In the genomic region with DNA sequence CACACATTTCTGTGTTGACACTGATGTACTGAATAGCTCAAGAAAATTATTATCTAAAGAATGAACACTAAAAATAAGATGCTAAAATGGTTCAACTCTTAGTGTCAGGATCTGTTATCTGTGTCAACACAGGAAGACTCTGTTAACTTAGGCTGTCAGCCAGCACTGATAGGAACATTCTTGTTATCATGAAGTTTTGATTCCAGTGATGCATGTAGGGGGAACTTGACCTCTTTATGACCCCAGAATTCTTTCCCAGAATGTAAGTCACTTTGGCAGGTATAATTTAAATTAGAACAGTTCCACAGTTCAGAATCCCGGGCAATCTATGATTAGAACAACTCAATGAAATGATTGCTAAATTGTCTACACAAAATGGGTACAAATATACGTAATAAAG, we compare ENCODE assay signal across 22 mouse cellular contexts.
DNase-seq lines count a peak whose midpoint lies in the region; ATAC-seq and TF ChIP-seq lines count a peak whose summit lies in the region.
"Had no signal": no experiment of that assay in that cellular context is flagged by ENCODE, and none has a peak within 500 bp of the region (broad histone marks: within the 10 kb centered on the region; RNA-seq: fewer than 3 reads in every experiment).

No protein-coding gene starts in this region.

- no peaks in the 10 kb centered on the region for H3K36me3 ChIP-seq in forebrain, embryonic 14.5 days (ENCODE audit: control insufficient read depth, insufficient read depth, low read length)
- H3K36me3 ChIP-seq in forebrain, embryonic 15.5 days, result no peaks in the 10 kb centered on the region
- H3K36me3 ChIP-seq in kidney, embryonic 15.5 days, result no peaks in the 10 kb centered on the region
- H3K36me3 ChIP-seq in kidney, embryonic 14.5 days (ENCODE audit: control insufficient read depth, insufficient read depth, low read length), result no peaks in the 10 kb centered on the region
- H3K36me3 ChIP-seq: hindbrain, embryonic 13.5 days; liver, embryonic 15.5 days; lung, embryonic 15.5 days; midbrain, embryonic 15.5 days; neural tube, embryonic 12.5 days had no signal

- TF ChIP-seq CTCF in brain, embryonic 14.5 days (IDR thresholded peaks at IDR 0.05; ENCODE audit: borderline replicate concordance, extremely low read depth, insufficient read depth, insufficient read length), result no peak

- H3K4me2 ChIP-seq in forebrain, embryonic 14.5 days (ENCODE audit: low read length), result no peak overlapping the region
- no peak overlapping the region for H3K4me2 ChIP-seq in forebrain, embryonic 15.5 days (replicated peaks)
- H3K4me2 ChIP-seq in kidney, embryonic 15.5 days, result no peak overlapping the region
- no peak overlapping the region for H3K4me2 ChIP-seq in kidney, embryonic 14.5 days (replicated peaks; ENCODE audit: low read depth, low read length)
- H3K4me2 ChIP-seq: hindbrain, embryonic 13.5 days; liver, embryonic 15.5 days; lung, embryonic 15.5 days; midbrain, embryonic 15.5 days; neural tube, embryonic 12.5 days had no signal

- no peaks in the 10 kb centered on the region for H3K27me3 ChIP-seq in forebrain, embryonic 14.5 days (replicated peaks; ENCODE audit: control insufficient read depth, insufficient read depth, low read length)
- H3K27me3 ChIP-seq in forebrain, embryonic 15.5 days, result no peaks in the 10 kb centered on the region
- no peaks in the 10 kb centered on the region for H3K27me3 ChIP-seq in kidney, embryonic 15.5 days
- no peaks in the 10 kb centered on the region for H3K27me3 ChIP-seq in kidney, embryonic 14.5 days (ENCODE audit: control insufficient read depth, insufficient read depth, low read length)
- H3K27me3 ChIP-seq: hindbrain, embryonic 13.5 days; liver, embryonic 15.5 days; lung, embryonic 15.5 days; midbrain, embryonic 15.5 days; neural tube, embryonic 12.5 days; Patski had no signal

- H3K9ac ChIP-seq in forebrain, embryonic 14.5 days (ENCODE audit: low read length), result no peak overlapping the region
- H3K9ac ChIP-seq in forebrain, embryonic 15.5 days (replicated peaks), result no peak overlapping the region
- H3K9ac ChIP-seq in kidney, embryonic 15.5 days, result no peak overlapping the region
- no peak overlapping the region for H3K9ac ChIP-seq in kidney, embryonic 14.5 days (ENCODE audit: low read depth, low read length)
- H3K9ac ChIP-seq: hindbrain, embryonic 13.5 days; liver, embryonic 15.5 days; lung, embryonic 15.5 days; midbrain, embryonic 15.5 days; neural tube, embryonic 12.5 days had no signal

- no peaks in the 10 kb centered on the region for H3K4me1 ChIP-seq in forebrain, embryonic 14.5 days (ENCODE audit: control insufficient read depth, insufficient read depth, low read length)
- no peaks in the 10 kb centered on the region for H3K4me1 ChIP-seq in forebrain, embryonic 15.5 days
- H3K4me1 ChIP-seq in kidney, embryonic 15.5 days, result no peaks in the 10 kb centered on the region
- no peaks in the 10 kb centered on the region for H3K4me1 ChIP-seq in kidney, embryonic 14.5 days (ENCODE audit: control insufficient read depth, insufficient read depth, low read length)
- H3K4me1 ChIP-seq: hindbrain, embryonic 13.5 days; liver, embryonic 15.5 days; lung, embryonic 15.5 days; midbrain, embryonic 15.5 days; neural tube, embryonic 12.5 days had no signal

- ATAC-seq in forebrain, embryonic 14.5 days, result no peak
- no peak for ATAC-seq in forebrain, embryonic 15.5 days (replicated peaks)
- ATAC-seq in kidney, embryonic 15.5 days (replicated peaks; ENCODE audit: low FRiP score), result peak; percentile 46; the same call in 1 of the 2 replicates
- no peak for ATAC-seq in kidney, embryonic 14.5 days (ENCODE audit: low FRiP score, low TSS enrichment)
- ATAC-seq: midbrain, embryonic 15.5 days; Patski had no signal

- DNase-seq in forebrain, embryonic 14.5 days (ENCODE audit: low spot score), result peak; percentile 1
- DNase-seq in brain, embryonic 14.5 days (ENCODE audit: low read depth), result peak; percentile 12
- DNase-seq in kidney, postnatal 14 days, result peak; percentile 29
- no peak for DNase-seq in left cerebral cortex, adult 8-10 months (ENCODE audit: low spot score in 2 of 2)
- DNase-seq: adrenal gland, postnatal 36 days; cerebellum, adult 18-20 months; cerebellum, postnatal 14 days; gastrocnemius, postnatal 10 days; heart, adult 11 months; heart, postnatal 36 days; lung, postnatal 36 days; right cerebral cortex, postnatal 14 days had no signal

- no peak for TF ChIP-seq POLR2A in brain, embryonic 14.5 days (IDR thresholded peaks at IDR 0.05; ENCODE audit: borderline replicate concordance, extremely low read depth, insufficient read depth, insufficient read length, poor library complexity, severe bottlenecking)

- no peaks in the 10 kb centered on the region for H3K9me3 ChIP-seq in forebrain, embryonic 14.5 days (replicated peaks; ENCODE audit: control insufficient read depth, low read length)
- no peaks in the 10 kb centered on the region for H3K9me3 ChIP-seq in forebrain, embryonic 15.5 days
- no peaks in the 10 kb centered on the region for H3K9me3 ChIP-seq in kidney, embryonic 15.5 days (replicated peaks)
- H3K9me3 ChIP-seq in kidney, embryonic 14.5 days (ENCODE audit: control insufficient read depth, low read length), result no peaks in the 10 kb centered on the region
- H3K9me3 ChIP-seq: hindbrain, embryonic 13.5 days; liver, embryonic 15.5 days; lung, embryonic 15.5 days; midbrain, embryonic 15.5 days; neural tube, embryonic 12.5 days had no signal

- 85% methylated on average over 2 of the region's 2 CpGs for WGBS in forebrain, embryonic 14.5 days
- WGBS in forebrain, embryonic 15.5 days, result 81% methylated on average over 2 of the region's 2 CpGs
- 47% methylated on average over 2 of the region's 2 CpGs for WGBS in kidney, embryonic 15.5 days
- WGBS in kidney, embryonic 14.5 days, result 51% methylated on average over 2 of the region's 2 CpGs

- no peak overlapping the region for H3K4me3 ChIP-seq in forebrain, embryonic 14.5 days (ENCODE audit: low read depth, low read length)
- H3K4me3 ChIP-seq in forebrain, embryonic 15.5 days, result no peak overlapping the region
- no peak overlapping the region for H3K4me3 ChIP-seq in kidney, embryonic 15.5 days (replicated peaks)
- no peak overlapping the region for H3K4me3 ChIP-seq in kidney, embryonic 14.5 days (ENCODE audit: low read length)
- H3K4me3 ChIP-seq: hindbrain, embryonic 13.5 days; liver, embryonic 15.5 days; lung, embryonic 15.5 days; midbrain, embryonic 15.5 days; neural tube, embryonic 12.5 days had no signal

- no peak overlapping the region for H3K27ac ChIP-seq in forebrain, embryonic 14.5 days (ENCODE audit: low read depth, low read length)
- H3K27ac ChIP-seq in forebrain, embryonic 15.5 days (replicated peaks), result no peak overlapping the region
- H3K27ac ChIP-seq in kidney, embryonic 15.5 days, result no peak overlapping the region
- H3K27ac ChIP-seq in kidney, embryonic 14.5 days (ENCODE audit: low read depth, low read length), result no peak overlapping the region
- H3K27ac ChIP-seq: hindbrain, embryonic 13.5 days; liver, embryonic 15.5 days; lung, embryonic 15.5 days; midbrain, embryonic 15.5 days; neural tube, embryonic 12.5 days; stomach, postnatal 0 days had no signal

Comparison
In these comparisons a context has a peak if more than half of its experiments do, and no peak if none do; other contexts are left out.
1. DNase-seq: peak in forebrain, embryonic 14.5 days (single experiment), brain, embryonic 14.5 days (single experiment) and kidney, postnatal 14 days (single experiment); none in left cerebral cortex, adult 8-10 months (0 of 2).